8 mouse cellular contexts compared by ENCODE assay signal in genomic region chr8:64845314-64845713, GRCm38 (mm10).
"Had no signal": no experiment of that assay in that cellular context is flagged by ENCODE, and none has a peak within 500 bp of the region (broad histone marks: within the 10 kb centered on the region; RNA-seq: fewer than 3 reads in every experiment).

No protein-coding gene starts in this region.

- H3K27ac ChIP-seq: limb, embryonic 10.5 days; liver, embryonic 12.5 days; lung, embryonic 15.5 days; midbrain, embryonic 13.5 days had no signal

- ATAC-seq: intestine, postnatal 0 days; liver, embryonic 12.5 days; midbrain, embryonic 13.5 days had no signal

- H3K4me3 ChIP-seq: limb, embryonic 10.5 days; liver, embryonic 12.5 days; lung, embryonic 15.5 days; midbrain, embryonic 13.5 days had no signal

- DNase-seq: kidney, adult 8-10 months; kidney, postnatal 25 days; thymus, postnatal 36 days had no signal
